Mouse (Mus musculus): ENCODE results near the gene Tardbp. TPM values are rescaled to one million over a fixed set of nuclear protein-coding genes. Genes with fewer than 3 reads are reported as not detected.

Gene Tardbp
- total RNA-seq, 1 experiment: 259 TPM

- no peak for TF ChIP-seq MAFK (IDR thresholded peaks at IDR 0.05; ENCODE audit: insufficient read depth, low read depth, low read length)
- no peak for TF ChIP-seq ZC3H11A (IDR thresholded peaks at IDR 0.05; ENCODE audit: borderline replicate concordance, low read depth, low read length)
- no peak for TF ChIP-seq ZNF384 (IDR thresholded peaks at IDR 0.05; ENCODE audit: low read depth, low read length)
- no peak for TF ChIP-seq CHD2 (IDR thresholded peaks at IDR 0.05; ENCODE audit: low read depth, low read length)
- no peak for TF ChIP-seq HCFC1 (IDR thresholded peaks at IDR 0.05; ENCODE audit: borderline replicate concordance, insufficient read depth, low read length)
- in situ Hi-C loops (cut with MboI; ENCODE audit: low sequenced_read_pairs in 2 of 2, unreplicated experiment in 2 of 2): loop anchor here in 1 of 2 experiments (10.0 kb wide), 1 partner anchor 426 kb away; no protein-coding TSS in a partner anchor
- no peaks in the 10 kb centered on the region; the same call in 1 of the 2 replicates for H3K9me3 ChIP-seq (ENCODE audit: control insufficient read depth, insufficient read depth, low read depth, low read length)
- peaks cover 24% of the 10 kb centered on the region for H3K36me3 ChIP-seq (ENCODE audit: control insufficient read depth, insufficient read depth, low read length, poor library complexity, severe bottlenecking)
- H3K27ac ChIP-seq (ENCODE audit: insufficient read depth, low read depth, low read length, poor library complexity, severe bottlenecking): peak overlapping the region; percentile 75
- peaks cover 3 to 23% of the 10 kb centered on the region in 2 experiments; a peak in 2 of 4 replicates for H3K4me1 ChIP-seq (ENCODE audit: control insufficient read depth in 2 of 2, insufficient read depth in 2 of 2, low read length in 2 of 2, poor library complexity in 1 of 2)
- no peak for DNase-seq (ENCODE audit: low read depth, low spot score)
- H3K4me3 ChIP-seq (ENCODE audit: insufficient read depth in 1 of 2, low read depth in 1 of 2, low read length in 2 of 2, poor library complexity in 1 of 2, severe bottlenecking in 1 of 2): no peak overlapping the region
- no peak overlapping the region for H3K9ac ChIP-seq (ENCODE audit: insufficient read depth, low read depth, low read length, poor library complexity, severe bottlenecking)
Measured at GRCm38 (mm10) chr4:148600316-148600715, 26.5 kb downstream of the Tardbp start.

GRCm38 (mm10) chr4:148598826-148599225 is 28.0 kb downstream of the Tardbp start:
- H3K36me3 ChIP-seq (ENCODE audit: control insufficient read depth, insufficient read depth, low read length, poor library complexity, severe bottlenecking): peaks cover 38% of the 10 kb centered on the region

GRCm38 (mm10) chr4:148596731-148597130 is 30.1 kb downstream of the Tardbp start:
- H3K4me1 ChIP-seq (ENCODE audit: control insufficient read depth in 2 of 2, insufficient read depth in 2 of 2, low read length in 2 of 2, poor library complexity in 1 of 2): peaks cover 0 to 15% of the 10 kb centered on the region in 2 experiments; a peak in 2 of 4 replicates
- in situ Hi-C loops (cut with MboI; ENCODE audit: low sequenced_read_pairs in 2 of 2, unreplicated experiment in 2 of 2): no loop called here
- no peaks in the 10 kb centered on the region; the same call in 1 of the 2 replicates for H3K9me3 ChIP-seq (ENCODE audit: control insufficient read depth, insufficient read depth, low read depth, low read length)
- no peak overlapping the region for H3K4me3 ChIP-seq (ENCODE audit: insufficient read depth in 1 of 2, low read depth in 1 of 2, low read length in 2 of 2, poor library complexity in 1 of 2, severe bottlenecking in 1 of 2)
- no peak for DNase-seq (ENCODE audit: low read depth, low spot score)
- H3K36me3 ChIP-seq (ENCODE audit: control insufficient read depth, insufficient read depth, low read length, poor library complexity, severe bottlenecking): peaks cover 52% of the 10 kb centered on the region
- H3K27ac ChIP-seq (ENCODE audit: insufficient read depth, low read depth, low read length, poor library complexity, severe bottlenecking): no peak overlapping the region
- TF ChIP-seq HCFC1 (IDR thresholded peaks at IDR 0.05; ENCODE audit: borderline replicate concordance, insufficient read depth, low read length) (no peak), MAFK (IDR thresholded peaks at IDR 0.05; ENCODE audit: insufficient read depth, low read depth, low read length) (no peak), ZC3H11A (IDR thresholded peaks at IDR 0.05; ENCODE audit: borderline replicate concordance, low read depth, low read length) (no peak), ZNF384 (IDR thresholded peaks at IDR 0.05; ENCODE audit: low read depth, low read length) (no peak), CHD2 (IDR thresholded peaks at IDR 0.05; ENCODE audit: low read depth, low read length) (no peak)
- H3K9ac ChIP-seq (ENCODE audit: insufficient read depth, low read depth, low read length, poor library complexity, severe bottlenecking): no peak overlapping the region

More at GRCm38 (mm10) chr4:148598826-148599225, 28.0 kb downstream of the Tardbp start:
- Histone ChIP-seq H3K27ac (ENCODE audit: insufficient read depth, low read depth, low read length, poor library complexity, severe bottlenecking) (peak overlapping the region; percentile 61; the same call in 1 of the 2 replicates), H3K4me1 (ENCODE audit: control insufficient read depth in 2 of 2, insufficient read depth in 2 of 2, low read length in 2 of 2, poor library complexity in 1 of 2) (peaks cover 3 to 17% of the 10 kb centered on the region in 2 experiments; a peak in 2 of 4 replicates), H3K9ac (ENCODE audit: insufficient read depth, low read depth, low read length, poor library complexity, severe bottlenecking) (no peak overlapping the region), H3K4me3 (ENCODE audit: insufficient read depth in 1 of 2, low read depth in 1 of 2, low read length in 2 of 2, poor library complexity in 1 of 2, severe bottlenecking in 1 of 2) (no peak overlapping the region), H3K9me3 (ENCODE audit: control insufficient read depth, insufficient read depth, low read depth, low read length) (no peaks in the 10 kb centered on the region; the same call in 1 of the 2 replicates)
- no peak for DNase-seq (ENCODE audit: low read depth, low spot score)
- in situ Hi-C loops (cut with MboI; ENCODE audit: low sequenced_read_pairs in 2 of 2, unreplicated experiment in 2 of 2): no loop called here
- TF ChIP-seq ZNF384 (IDR thresholded peaks at IDR 0.05; ENCODE audit: low read depth, low read length) (no peak), CHD2 (IDR thresholded peaks at IDR 0.05; ENCODE audit: low read depth, low read length) (no peak), HCFC1 (IDR thresholded peaks at IDR 0.05; ENCODE audit: borderline replicate concordance, insufficient read depth, low read length) (no peak)

- Histone ChIP-seq H3K4me1 (ENCODE audit: control insufficient read depth in 2 of 2, insufficient read depth in 2 of 2, low read length in 2 of 2, poor library complexity in 1 of 2) (peaks cover 0 to 13% of the 10 kb centered on the region in 2 experiments; a peak in 2 of 4 replicates), H3K9me3 (ENCODE audit: control insufficient read depth, insufficient read depth, low read depth, low read length) (no peaks in the 10 kb centered on the region; the same call in 1 of the 2 replicates), H3K36me3 (ENCODE audit: control insufficient read depth, insufficient read depth, low read length, poor library complexity, severe bottlenecking) (peaks cover 52% of the 10 kb centered on the region), H3K4me3 (ENCODE audit: insufficient read depth in 1 of 2, low read depth in 1 of 2, low read length in 2 of 2, poor library complexity in 1 of 2, severe bottlenecking in 1 of 2) (no peak overlapping the region), H3K9ac (ENCODE audit: insufficient read depth, low read depth, low read length, poor library complexity, severe bottlenecking) (no peak overlapping the region), H3K27ac (ENCODE audit: insufficient read depth, low read depth, low read length, poor library complexity, severe bottlenecking) (no peak overlapping the region)
- DNase-seq (ENCODE audit: low read depth, low spot score): no peak
- in situ Hi-C loops (cut with MboI; ENCODE audit: low sequenced_read_pairs in 2 of 2, unreplicated experiment in 2 of 2): no loop called here
- TF ChIP-seq MAFK (IDR thresholded peaks at IDR 0.05; ENCODE audit: insufficient read depth, low read depth, low read length) (no peak), ZNF384 (IDR thresholded peaks at IDR 0.05; ENCODE audit: low read depth, low read length) (no peak), CHD2 (IDR thresholded peaks at IDR 0.05; ENCODE audit: low read depth, low read length) (no peak)
Measured at GRCm38 (mm10) chr4:148595916-148596315, 30.9 kb downstream of the Tardbp start.

- H3K36me3 ChIP-seq (ENCODE audit: control insufficient read depth, insufficient read depth, low read length, poor library complexity, severe bottlenecking): peaks cover 49% of the 10 kb centered on the region
- peaks cover 0 to 12% of the 10 kb centered on the region in 2 experiments; a peak in 1 of 4 replicates for H3K4me1 ChIP-seq (ENCODE audit: control insufficient read depth in 2 of 2, insufficient read depth in 2 of 2, low read length in 2 of 2, poor library complexity in 1 of 2)
- in situ Hi-C loops (cut with MboI; ENCODE audit: low sequenced_read_pairs in 2 of 2, unreplicated experiment in 2 of 2): no loop called here
- H3K9me3 ChIP-seq (ENCODE audit: control insufficient read depth, insufficient read depth, low read depth, low read length): no peaks in the 10 kb centered on the region; the same call in 1 of the 2 replicates
- DNase-seq (ENCODE audit: low read depth, low spot score): no peak
- no peak for TF ChIP-seq HCFC1 (IDR thresholded peaks at IDR 0.05; ENCODE audit: borderline replicate concordance, insufficient read depth, low read length)
- no peak for TF ChIP-seq ZNF384 (IDR thresholded peaks at IDR 0.05; ENCODE audit: low read depth, low read length)
- TF ChIP-seq ZC3H11A (IDR thresholded peaks at IDR 0.05; ENCODE audit: borderline replicate concordance, low read depth, low read length): no peak
- no peak for TF ChIP-seq MAFK (IDR thresholded peaks at IDR 0.05; ENCODE audit: insufficient read depth, low read depth, low read length)
- TF ChIP-seq CHD2 (IDR thresholded peaks at IDR 0.05; ENCODE audit: low read depth, low read length): no peak
- H3K27ac ChIP-seq (ENCODE audit: insufficient read depth, low read depth, low read length, poor library complexity, severe bottlenecking): no peak overlapping the region
- H3K4me3 ChIP-seq (ENCODE audit: insufficient read depth in 1 of 2, low read depth in 1 of 2, low read length in 2 of 2, poor library complexity in 1 of 2, severe bottlenecking in 1 of 2): no peak overlapping the region; a peak in 1 of 4 replicates
- H3K9ac ChIP-seq (ENCODE audit: insufficient read depth, low read depth, low read length, poor library complexity, severe bottlenecking): no peak overlapping the region
Measured at GRCm38 (mm10) chr4:148593996-148594395, 32.8 kb downstream of the Tardbp start.

Data from ES-E14 (cell line).